Mouse (Mus musculus): ENCODE data around the gene Baiap2. TPM values are rescaled to one million over a fixed set of nuclear protein-coding genes. Genes with fewer than 3 reads are reported as not detected.

The Baiap2 gene
- polyA plus RNA-seq, 1 experiment, result 5.5 TPM

DNA sequence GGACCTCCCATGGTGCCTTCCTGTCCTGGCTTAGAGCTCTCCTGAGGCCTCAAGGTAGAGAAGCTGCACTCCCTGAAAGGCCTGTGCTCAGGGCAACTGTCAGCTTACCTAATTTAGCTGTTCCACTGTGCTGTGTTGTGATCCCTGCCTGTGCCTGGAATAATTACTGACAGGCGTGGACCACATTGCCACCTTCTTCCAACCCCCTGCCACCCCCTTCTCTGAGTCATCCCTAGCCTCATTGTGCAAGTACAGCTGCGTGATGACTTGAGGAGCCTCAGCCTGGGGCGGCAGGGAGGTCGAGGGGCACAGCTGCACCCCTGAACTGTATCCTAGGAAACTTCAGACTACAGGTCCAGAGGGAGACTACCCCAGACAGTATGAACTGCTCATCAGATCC is 5.7 kb downstream of the Baiap2 start:
- no peak overlapping the region for H3K27ac ChIP-seq (replicated peaks; ENCODE audit: low read depth, low read length)
- H3K4me3 ChIP-seq (ENCODE audit: insufficient read depth, low read depth, low read length), result no peak overlapping the region
- H3K4me1 ChIP-seq (ENCODE audit: control insufficient read depth, insufficient read depth, insufficient read length, low read length), result peaks cover 62% of the 10 kb centered on the region

DNA sequence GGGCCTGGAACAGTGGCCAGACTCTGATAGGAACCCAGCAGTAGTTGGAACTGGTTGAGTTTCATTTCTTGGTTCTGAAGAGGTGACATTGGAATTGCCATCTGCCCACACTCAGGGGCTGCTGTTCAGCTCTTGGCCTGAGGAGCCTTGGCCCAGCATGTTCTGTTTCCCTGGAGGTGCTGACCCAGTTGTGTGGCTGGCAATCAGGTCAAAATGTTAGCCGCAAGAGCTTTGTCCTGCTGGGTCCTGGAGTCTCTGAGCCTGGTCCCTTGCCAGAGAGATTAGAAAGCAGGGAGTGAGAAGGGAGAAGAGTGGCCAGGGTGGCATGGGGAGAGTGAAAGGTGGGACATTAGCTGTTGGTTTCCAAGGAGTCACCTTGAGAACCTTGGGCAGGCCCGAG is 6.2 kb downstream of the Baiap2 start:
- no peak overlapping the region for H3K4me3 ChIP-seq (ENCODE audit: insufficient read depth, low read depth, low read length)
- peaks cover 66% of the 10 kb centered on the region for H3K4me1 ChIP-seq (ENCODE audit: control insufficient read depth, insufficient read depth, insufficient read length, low read length)
- no peak overlapping the region for H3K27ac ChIP-seq (replicated peaks; ENCODE audit: low read depth, low read length)

DNA sequence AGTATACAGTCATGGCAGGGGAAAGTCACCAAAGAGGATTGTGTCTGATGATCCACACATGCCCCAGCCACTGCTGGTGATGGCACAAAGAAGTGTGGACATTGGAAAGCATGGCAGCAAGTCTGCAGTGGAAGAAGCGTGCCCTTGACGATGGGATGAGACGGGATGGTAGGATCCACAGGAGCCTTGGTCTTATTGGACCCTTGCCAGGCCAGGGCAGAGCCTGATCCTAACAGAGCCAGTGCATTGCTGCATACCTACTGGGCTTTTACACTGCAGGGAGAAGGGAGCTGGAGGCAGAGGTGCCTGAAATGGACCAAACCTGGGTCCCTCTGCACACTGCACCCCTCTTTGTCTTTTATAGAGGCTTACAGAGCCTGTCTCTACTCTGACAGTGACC is 8.0 kb downstream of the Baiap2 start:
- H3K4me1 ChIP-seq (ENCODE audit: control insufficient read depth, insufficient read depth, insufficient read length, low read length), result peaks cover 72% of the 10 kb centered on the region

DNA sequence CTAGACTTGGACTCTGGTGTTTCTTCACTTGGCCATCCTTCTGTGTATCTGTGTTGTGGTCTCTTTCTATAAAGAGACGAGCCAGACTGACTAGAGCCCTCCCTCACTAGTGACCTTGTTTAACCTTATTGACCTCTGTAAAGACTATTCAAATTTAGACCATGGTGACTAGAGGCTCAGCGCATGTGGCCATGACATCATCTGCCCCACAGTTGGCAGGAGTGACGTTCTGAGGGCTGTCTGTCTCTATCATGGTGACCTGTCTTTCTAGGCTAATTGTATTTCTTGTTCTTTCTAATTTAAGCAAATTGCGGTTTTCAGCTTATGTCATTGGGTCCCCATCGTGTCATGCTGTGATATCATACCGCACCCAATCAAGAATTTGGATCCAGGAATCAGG is 8.8 kb downstream of the Baiap2 start:
- no peak overlapping the region for H3K27ac ChIP-seq (replicated peaks; ENCODE audit: low read depth, low read length)

More for the DNA sequence above, 8.0 kb downstream of the Baiap2 start:
- H3K27ac ChIP-seq (replicated peaks; ENCODE audit: low read depth, low read length), result no peak overlapping the region
- no peak overlapping the region for H3K4me3 ChIP-seq (ENCODE audit: insufficient read depth, low read depth, low read length)

DNA sequence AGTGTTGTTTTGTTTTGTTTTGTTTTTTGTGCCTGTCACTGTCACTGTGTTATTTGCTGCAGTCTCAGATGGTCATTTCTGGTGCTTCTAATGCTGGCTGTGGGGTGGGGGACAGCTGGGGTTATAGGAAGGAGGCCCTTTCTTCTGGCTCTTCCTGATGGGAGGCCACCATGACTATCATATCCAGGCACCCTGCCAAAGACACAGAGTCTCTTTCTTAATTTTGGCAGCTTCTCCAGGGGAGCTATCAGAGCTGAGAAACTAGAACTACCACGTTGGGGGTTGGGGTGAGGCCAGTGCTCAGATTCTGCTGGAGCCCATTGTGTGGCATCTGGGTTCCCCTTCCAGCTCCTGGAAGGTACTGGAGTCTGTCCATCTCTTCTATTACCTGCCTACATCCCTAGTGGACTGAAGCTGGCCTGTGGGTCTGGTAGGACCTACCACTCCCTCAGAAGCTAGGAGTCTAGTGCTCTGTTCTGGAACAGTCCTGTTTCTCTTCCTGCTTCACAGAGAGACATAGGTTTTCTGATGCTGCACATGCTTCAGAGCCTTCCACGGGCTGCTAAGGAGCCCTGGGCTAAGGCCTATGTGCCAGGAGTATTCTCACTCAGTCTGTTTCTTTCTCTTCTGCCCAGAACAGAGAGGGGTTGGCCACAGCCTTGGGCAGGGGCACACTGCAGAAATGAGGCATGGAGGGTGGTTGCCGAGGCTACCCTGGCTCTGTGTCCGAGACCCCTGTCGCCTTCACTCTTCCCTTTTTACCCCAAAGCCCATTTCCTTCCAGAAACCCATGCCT is 10.1 kb downstream of the Baiap2 start:
- H3K27ac ChIP-seq (replicated peaks; ENCODE audit: low read depth, low read length), result peak overlapping the region; percentile 57; the same call in 1 of the 2 replicates
- peaks cover 80% of the 10 kb centered on the region for H3K4me1 ChIP-seq (ENCODE audit: control insufficient read depth, insufficient read depth, insufficient read length, low read length)
- no peak overlapping the region for H3K4me3 ChIP-seq (ENCODE audit: insufficient read depth, low read depth, low read length)

More for the DNA sequence above, 8.8 kb downstream of the Baiap2 start:
- H3K4me3 ChIP-seq (ENCODE audit: insufficient read depth, low read depth, low read length), result no peak overlapping the region
- H3K4me1 ChIP-seq (ENCODE audit: control insufficient read depth, insufficient read depth, insufficient read length, low read length), result peaks cover 77% of the 10 kb centered on the region

DNA sequence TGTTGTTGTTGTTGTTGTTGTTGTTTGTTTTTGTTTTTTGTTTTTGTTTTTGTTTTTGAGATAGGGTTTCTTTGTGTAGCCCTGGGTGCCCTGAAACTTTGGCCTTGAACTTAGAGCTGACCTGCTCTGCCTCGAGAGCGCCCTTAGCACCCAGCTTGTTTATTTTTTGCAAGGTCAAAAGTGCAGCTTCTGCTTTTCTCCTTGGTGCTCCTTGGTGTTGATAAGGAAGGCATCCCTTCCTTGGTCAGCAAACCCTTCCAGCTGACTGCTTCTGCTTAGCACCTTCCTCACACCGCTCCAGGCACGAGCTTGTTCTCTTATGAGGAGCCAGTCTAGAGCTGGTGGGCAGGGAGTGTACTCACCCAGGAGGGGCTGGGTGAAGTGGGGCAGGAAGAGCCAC is 11.7 kb downstream of the Baiap2 start:
- H3K4me1 ChIP-seq (ENCODE audit: control insufficient read depth, insufficient read depth, insufficient read length, low read length), result peaks cover 71% of the 10 kb centered on the region
- no peak overlapping the region for H3K27ac ChIP-seq (replicated peaks; ENCODE audit: low read depth, low read length)
- no peak overlapping the region for H3K4me3 ChIP-seq (ENCODE audit: insufficient read depth, low read depth, low read length)

DNA sequence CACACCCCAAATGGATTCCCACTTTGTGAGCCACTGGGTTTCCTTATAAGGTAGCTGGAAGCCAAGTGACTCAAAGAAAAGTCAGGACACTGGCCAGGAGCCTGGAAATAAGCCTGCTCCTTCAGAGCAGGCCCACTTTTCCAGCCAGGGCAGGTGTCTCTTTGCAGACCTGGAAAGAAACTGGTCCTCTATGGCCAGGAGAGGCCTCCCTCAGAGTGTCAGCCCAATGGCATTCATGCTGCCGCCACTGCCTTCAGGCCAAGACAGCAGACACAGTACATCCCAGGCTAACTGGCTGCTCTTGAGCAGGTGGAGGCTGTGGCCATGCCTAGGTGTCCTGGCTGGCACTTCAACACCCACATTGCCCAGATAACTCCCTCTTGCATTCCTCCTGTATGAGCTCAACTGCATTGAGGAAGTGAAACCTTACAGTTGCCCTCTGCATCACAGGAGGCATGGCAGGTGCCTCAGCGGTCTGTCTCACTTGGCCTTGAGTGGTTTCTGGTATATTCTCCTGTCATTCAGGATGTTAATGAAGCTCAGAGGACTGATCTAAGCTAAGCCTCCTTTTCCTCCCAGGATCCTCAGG is 12.3 kb downstream of the Baiap2 start:
- peaks cover 67% of the 10 kb centered on the region for H3K4me1 ChIP-seq (ENCODE audit: control insufficient read depth, insufficient read depth, insufficient read length, low read length)
- no peak overlapping the region for H3K4me3 ChIP-seq (ENCODE audit: insufficient read depth, low read depth, low read length)
- peak overlapping the region; percentile 67 for H3K27ac ChIP-seq (replicated peaks; ENCODE audit: low read depth, low read length)

DNA sequence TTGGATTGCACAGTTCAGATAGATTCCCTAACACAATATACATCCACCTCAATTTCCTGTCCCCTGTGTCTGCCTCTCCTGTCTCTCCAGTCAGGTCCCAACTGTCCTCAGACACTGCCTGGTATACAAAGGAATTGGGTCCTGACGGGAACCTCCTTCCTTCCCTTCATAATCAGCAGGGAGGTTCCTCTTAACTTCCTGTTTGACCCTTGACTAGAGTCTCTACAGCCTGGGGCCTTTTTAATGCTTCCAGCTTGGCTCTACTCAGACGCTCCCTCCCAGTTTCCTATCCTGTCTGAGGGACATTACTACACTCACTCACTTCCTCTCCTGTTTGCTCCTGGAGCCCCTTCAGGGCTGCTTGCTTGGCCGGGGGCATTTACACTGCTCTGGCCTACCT is 12.9 kb downstream of the Baiap2 start:
- Histone ChIP-seq H3K4me1 (ENCODE audit: control insufficient read depth, insufficient read depth, insufficient read length, low read length) (peaks cover 66% of the 10 kb centered on the region), H3K4me3 (ENCODE audit: insufficient read depth, low read depth, low read length) (no peak overlapping the region), H3K27ac (replicated peaks; ENCODE audit: low read depth, low read length) (peak overlapping the region; percentile 67)

DNA sequence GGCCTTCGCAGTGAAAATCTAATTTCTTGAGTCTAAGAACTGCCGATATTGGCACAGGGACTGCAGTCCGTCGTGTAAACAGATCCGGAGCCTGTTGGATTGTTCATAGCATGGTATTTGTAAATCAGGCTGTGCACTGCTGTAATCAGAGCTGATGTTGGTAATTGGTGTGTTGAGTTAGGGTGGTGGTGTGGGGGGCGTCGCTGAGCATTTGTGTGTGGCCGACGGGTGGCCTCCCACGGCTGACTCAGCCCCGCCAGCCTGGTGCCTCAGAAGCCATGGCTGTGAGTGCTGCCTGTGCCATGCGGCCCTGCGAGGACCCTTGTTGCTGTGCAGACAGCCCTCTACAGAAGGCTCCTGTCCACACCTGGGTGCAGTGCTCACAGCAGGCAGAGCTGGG is 14.0 kb downstream of the Baiap2 start:
- Histone ChIP-seq H3K4me3 (ENCODE audit: insufficient read depth, low read depth, low read length) (no peak overlapping the region), H3K4me1 (ENCODE audit: control insufficient read depth, insufficient read depth, insufficient read length, low read length) (peaks cover 56% of the 10 kb centered on the region), H3K27ac (replicated peaks; ENCODE audit: low read depth, low read length) (no peak overlapping the region)

DNA sequence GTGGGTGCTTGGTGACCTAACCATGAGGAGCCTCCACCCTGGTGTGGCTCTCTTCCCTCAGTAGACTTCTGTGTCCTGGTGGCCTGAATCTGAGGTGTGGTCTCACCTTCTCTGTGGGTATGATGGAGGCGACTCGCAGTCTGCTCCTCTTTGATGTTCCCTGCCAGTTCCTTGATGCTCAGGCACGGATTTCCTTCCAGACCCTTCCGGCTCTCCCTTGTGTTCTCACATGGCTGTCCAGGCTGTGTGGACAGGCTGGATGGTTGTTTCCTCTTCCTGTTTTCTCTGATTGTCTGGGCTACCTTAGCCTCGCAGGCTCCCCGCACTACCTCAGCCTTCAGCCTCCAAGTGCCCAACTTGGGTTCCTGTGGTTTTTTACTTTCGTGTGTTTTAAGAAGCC is 16.3 kb downstream of the Baiap2 start:
- H3K4me1 ChIP-seq (ENCODE audit: control insufficient read depth, insufficient read depth, insufficient read length, low read length), result peaks cover 34% of the 10 kb centered on the region
- H3K4me3 ChIP-seq (ENCODE audit: insufficient read depth, low read depth, low read length), result no peak overlapping the region
- H3K27ac ChIP-seq (replicated peaks; ENCODE audit: low read depth, low read length), result no peak overlapping the region

DNA sequence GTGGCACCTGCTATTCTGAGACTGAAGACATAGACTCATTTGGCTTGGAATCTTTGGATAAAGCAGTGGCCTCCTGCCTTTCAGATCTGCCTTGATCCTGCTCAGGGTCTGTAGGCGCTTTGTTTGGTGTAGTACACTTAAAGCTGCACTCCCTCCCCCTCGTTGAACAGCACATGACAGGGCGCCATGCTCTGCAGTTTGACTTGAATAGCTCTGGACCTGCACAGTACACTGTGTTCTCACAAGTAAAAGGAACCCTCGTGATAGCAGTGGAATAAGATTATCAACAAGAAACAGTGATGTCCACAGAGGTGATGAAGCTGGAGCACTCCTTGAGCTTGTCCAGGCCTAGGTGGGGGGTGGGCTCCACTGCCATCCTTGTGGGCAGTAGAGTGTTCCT is 17.2 kb downstream of the Baiap2 start:
- peaks cover 26% of the 10 kb centered on the region for H3K4me1 ChIP-seq (ENCODE audit: control insufficient read depth, insufficient read depth, insufficient read length, low read length)
- no peak overlapping the region for H3K4me3 ChIP-seq (ENCODE audit: insufficient read depth, low read depth, low read length)
- H3K27ac ChIP-seq (replicated peaks; ENCODE audit: low read depth, low read length), result no peak overlapping the region

DNA sequence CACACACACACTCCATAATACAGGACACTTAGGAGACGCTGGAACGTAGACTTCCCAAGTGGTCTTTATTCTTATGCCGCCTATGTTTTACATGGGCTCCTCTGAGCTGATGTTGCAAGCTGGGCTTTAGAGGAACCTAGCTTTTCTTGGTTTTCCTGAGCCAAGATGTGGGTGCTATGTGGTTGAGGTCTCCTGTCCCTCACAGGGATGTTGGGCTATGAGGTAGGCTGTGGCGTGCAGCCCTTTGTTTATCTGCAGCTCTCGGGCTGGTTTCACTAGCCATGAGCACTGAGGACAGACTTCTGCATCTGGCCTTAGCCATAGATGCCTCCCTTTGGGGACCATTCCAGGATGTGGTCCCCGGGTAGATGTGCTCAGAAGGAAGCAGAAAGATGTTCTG is 18.1 kb downstream of the Baiap2 start:
- Histone ChIP-seq H3K4me3 (ENCODE audit: insufficient read depth, low read depth, low read length) (no peak overlapping the region), H3K27ac (replicated peaks; ENCODE audit: low read depth, low read length) (no peak overlapping the region), H3K4me1 (ENCODE audit: control insufficient read depth, insufficient read depth, insufficient read length, low read length) (peaks cover 17% of the 10 kb centered on the region; the same call in 1 of the 2 replicates)

DNA sequence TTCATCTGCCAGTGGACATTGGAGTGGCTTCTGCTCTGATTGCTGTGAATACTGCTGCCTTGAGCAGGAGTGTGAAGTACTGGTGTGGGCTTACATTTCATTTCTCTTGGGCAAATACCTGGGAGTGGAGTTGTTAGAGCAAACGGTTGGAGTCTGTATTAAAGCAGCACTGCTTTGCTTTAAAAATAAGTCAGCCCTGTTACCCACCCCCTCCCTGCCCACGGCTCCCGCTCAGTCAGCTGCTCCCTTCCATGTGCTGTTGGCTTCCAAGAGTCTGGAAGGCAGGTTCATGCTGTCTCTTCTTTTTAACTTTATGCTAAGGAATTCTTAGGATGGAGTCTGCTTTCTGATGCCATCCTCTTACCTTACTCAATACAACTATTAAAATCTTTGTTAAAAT is 18.9 kb downstream of the Baiap2 start:
- H3K27ac ChIP-seq (replicated peaks; ENCODE audit: low read depth, low read length), result no peak overlapping the region
- no peak overlapping the region for H3K4me3 ChIP-seq (ENCODE audit: insufficient read depth, low read depth, low read length)
- H3K4me1 ChIP-seq (ENCODE audit: control insufficient read depth, insufficient read depth, insufficient read length, low read length), result peaks cover 10% of the 10 kb centered on the region; the same call in 1 of the 2 replicates

DNA sequence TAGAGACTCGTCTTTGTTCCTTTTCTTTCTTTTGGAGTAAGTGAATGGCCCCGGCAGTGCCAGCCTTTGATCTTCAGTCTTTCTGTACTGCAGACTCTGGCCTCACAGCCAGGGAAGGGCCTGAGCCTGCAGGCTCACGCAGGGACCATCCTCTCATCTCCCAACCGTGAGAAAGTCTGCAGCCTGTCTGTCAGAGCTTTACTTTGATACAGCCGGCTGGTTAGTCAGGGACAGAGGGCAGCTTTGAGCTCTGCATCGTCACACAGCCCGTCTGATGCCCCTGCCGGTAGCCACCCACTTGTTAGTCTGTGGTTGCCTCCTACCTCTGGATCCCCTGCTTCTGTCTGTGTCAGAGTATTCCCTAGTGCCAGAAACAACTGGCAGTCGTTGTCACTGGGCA is 22.5 kb downstream of the Baiap2 start:
- Histone ChIP-seq H3K27ac (replicated peaks; ENCODE audit: low read depth, low read length) (no peak overlapping the region), H3K4me3 (ENCODE audit: insufficient read depth, low read depth, low read length) (no peak overlapping the region), H3K4me1 (ENCODE audit: control insufficient read depth, insufficient read depth, insufficient read length, low read length) (no peaks in the 10 kb centered on the region)

DNA sequence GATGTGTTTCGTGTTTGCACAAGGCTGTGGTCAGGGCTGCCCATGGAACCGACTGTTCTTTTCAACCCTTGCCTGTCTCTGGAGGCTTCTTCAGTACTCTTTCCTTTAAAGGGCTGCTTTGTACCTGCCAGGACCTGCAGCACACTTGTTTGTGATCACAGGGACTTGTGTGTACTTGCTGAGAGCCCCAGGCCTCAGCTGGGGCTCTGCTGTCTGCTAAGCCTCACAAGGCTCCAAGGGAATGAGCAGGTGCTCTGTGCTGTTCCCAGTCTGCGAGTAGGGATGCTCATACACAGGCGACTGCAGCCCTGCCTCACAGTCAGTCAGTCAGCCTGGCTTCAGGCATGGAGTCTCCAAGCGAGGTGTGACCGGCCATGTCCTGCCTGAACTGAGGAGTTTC is 23.7 kb downstream of the Baiap2 start:
- H3K4me1 ChIP-seq (ENCODE audit: control insufficient read depth, insufficient read depth, insufficient read length, low read length), result no peaks in the 10 kb centered on the region

DNA sequence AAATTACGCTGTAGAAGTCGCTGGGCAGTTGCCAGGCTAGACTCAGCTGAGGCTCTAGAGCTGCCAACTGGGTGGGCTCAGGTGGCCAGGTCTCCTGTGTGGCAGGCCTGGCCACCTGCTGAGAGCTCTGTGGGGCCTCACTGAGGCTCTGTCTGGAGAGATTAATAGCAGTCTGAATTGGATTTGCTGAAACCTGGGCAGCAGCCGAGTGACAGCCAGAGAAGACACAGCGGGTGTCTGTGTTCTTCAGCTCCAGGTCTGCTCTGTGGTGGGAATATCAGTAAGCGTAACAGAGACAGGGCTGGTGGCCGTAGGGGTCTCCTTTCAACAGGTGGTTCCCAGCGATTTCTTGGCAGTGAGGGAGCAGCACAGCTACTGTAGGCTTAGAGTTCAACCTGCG is 24.8 kb downstream of the Baiap2 start:
- Histone ChIP-seq H3K27ac (replicated peaks; ENCODE audit: low read depth, low read length) (no peak overlapping the region), H3K4me3 (ENCODE audit: insufficient read depth, low read depth, low read length) (no peak overlapping the region), H3K4me1 (ENCODE audit: control insufficient read depth, insufficient read depth, insufficient read length, low read length) (no peaks in the 10 kb centered on the region)

More for the DNA sequence above, 23.7 kb downstream of the Baiap2 start:
- Histone ChIP-seq H3K4me3 (ENCODE audit: insufficient read depth, low read depth, low read length) (no peak overlapping the region), H3K27ac (replicated peaks; ENCODE audit: low read depth, low read length) (no peak overlapping the region)
